Mouse (Mus musculus): ENCODE measurements around the gene Sowahd. TPM values are rescaled to one million over a fixed set of nuclear protein-coding genes. Genes with fewer than 3 reads are reported as not detected.

The Sowahd gene
- polyA plus RNA-seq, 1 experiment from 2014 or later, result not detected

GRCm38 (mm10) chrX:37028378-37028777 is 20.3 kb upstream of the Sowahd start:
- Histone ChIP-seq H3K4me3 (replicated peaks; ENCODE audit: low read depth, low read length) (no peak overlapping the region), H3K36me3 (ENCODE audit: insufficient read depth, low read length) (no peaks in the 10 kb centered on the region), H3K27me3 (ENCODE audit: insufficient read depth, low read length) (no peaks in the 10 kb centered on the region), H3K9me3 (replicated peaks; ENCODE audit: low read length) (no peaks in the 10 kb centered on the region), H3K4me1 (replicated peaks; ENCODE audit: insufficient read depth, low read length) (no peaks in the 10 kb centered on the region), H3K27ac (no peak overlapping the region), H3K4me2 (ENCODE audit: low read length) (no peak overlapping the region), H3K9ac (ENCODE audit: low read depth, low read length) (no peak overlapping the region)
- no peak for DNase-seq (ENCODE audit: low spot score)
- 45% methylated on average over 3 of the region's 3 CpGs for WGBS
- no peak for TF ChIP-seq CTCF (IDR thresholded peaks at IDR 0.05; ENCODE audit: low read depth)
- no peak for ATAC-seq (replicated peaks; ENCODE audit: low FRiP score, low read depth)

- 27% methylated on average over 9 of the region's 9 CpGs for WGBS
Measured at GRCm38 (mm10) chrX:37042726-37043125, 5.9 kb upstream of the Sowahd start.

DNA sequence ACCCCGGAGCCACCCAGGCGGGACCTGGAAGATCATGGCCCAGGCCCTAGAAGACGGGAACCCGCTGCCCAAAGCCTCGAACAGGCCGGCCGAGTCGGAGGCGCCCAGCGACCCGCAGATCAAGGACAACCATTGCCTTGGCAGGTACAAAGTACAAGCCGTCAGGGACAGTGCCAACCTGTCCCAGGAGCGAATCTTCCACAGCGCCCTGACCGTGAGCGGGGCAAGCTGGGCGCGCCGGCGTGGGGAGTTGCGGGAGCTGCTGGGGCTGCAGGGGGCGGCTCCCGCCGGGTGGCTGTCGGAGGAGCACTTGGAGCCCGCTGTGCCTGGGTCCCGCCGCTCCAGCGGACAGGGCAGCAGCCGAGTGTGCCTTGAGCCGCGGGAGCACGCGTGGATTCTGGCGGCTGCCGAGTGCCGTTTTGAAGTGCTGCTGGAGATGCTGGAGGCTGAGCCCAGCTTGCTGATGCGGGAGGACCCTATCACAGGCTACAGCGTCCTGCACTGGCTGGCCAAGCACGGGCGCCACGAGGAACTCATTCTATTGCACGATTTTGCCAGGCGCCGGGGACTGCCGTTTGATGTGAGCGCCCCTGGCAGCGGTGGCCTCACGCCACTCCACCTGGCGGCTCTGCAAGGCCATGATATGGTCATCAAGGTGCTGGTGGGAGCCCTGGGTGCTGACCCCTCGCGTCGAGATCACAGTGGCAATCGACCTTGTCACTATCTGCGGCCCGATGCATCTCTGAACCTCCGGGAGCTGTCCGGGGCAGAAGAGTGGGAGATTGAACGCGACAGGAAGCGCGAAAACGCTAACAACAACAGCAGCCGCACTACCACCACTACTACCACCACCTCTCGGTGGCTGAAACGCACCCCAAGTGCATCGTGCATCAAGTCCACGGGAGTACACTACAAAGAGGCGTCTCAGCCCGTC is 512 bp downstream of the Sowahd start:
- Histone ChIP-seq H3K36me3 (ENCODE audit: insufficient read depth, low read length) (no peaks in the 10 kb centered on the region), H3K4me1 (replicated peaks; ENCODE audit: insufficient read depth, low read length) (no peaks in the 10 kb centered on the region; the same call in 1 of the 2 replicates), H3K9ac (ENCODE audit: low read depth, low read length) (no peak overlapping the region), H3K27ac (no peak overlapping the region), H3K4me2 (ENCODE audit: low read length) (peak overlapping the region; percentile 57), H3K9me3 (replicated peaks; ENCODE audit: low read length) (no peaks in the 10 kb centered on the region), H3K4me3 (replicated peaks; ENCODE audit: low read depth, low read length) (peak overlapping the region; percentile 26), H3K27me3 (ENCODE audit: insufficient read depth, low read length) (peaks cover 6% of the 10 kb centered on the region; the same call in 1 of the 2 replicates)
- ATAC-seq (replicated peaks; ENCODE audit: low FRiP score, low read depth) (no peak), DNase-seq (ENCODE audit: low spot score) (no peak)
- TF ChIP-seq CTCF (IDR thresholded peaks at IDR 0.05; ENCODE audit: low read depth), result no peak
- WGBS, result 29% methylated on average over 64 of the region's 70 CpGs

More at GRCm38 (mm10) chrX:37042726-37043125, 5.9 kb upstream of the Sowahd start:
- no peak overlapping the region for H3K4me3 ChIP-seq (replicated peaks; ENCODE audit: low read depth, low read length)
- no peaks in the 10 kb centered on the region for H3K36me3 ChIP-seq (ENCODE audit: insufficient read depth, low read length)
- no peak overlapping the region for H3K9ac ChIP-seq (ENCODE audit: low read depth, low read length)
- H3K27me3 ChIP-seq (ENCODE audit: insufficient read depth, low read length), result peaks cover 4% of the 10 kb centered on the region; the same call in 1 of the 2 replicates
- DNase-seq (ENCODE audit: low spot score) (peak; percentile 34), ATAC-seq (replicated peaks; ENCODE audit: low FRiP score, low read depth) (no peak)
- H3K4me1 ChIP-seq (replicated peaks; ENCODE audit: insufficient read depth, low read length), result no peaks in the 10 kb centered on the region
- no peaks in the 10 kb centered on the region for H3K9me3 ChIP-seq (replicated peaks; ENCODE audit: low read length)
- no peak overlapping the region for H3K27ac ChIP-seq
- TF ChIP-seq CTCF (IDR thresholded peaks at IDR 0.05; ENCODE audit: low read depth), result peak; percentile 67
- H3K4me2 ChIP-seq (ENCODE audit: low read length), result no peak overlapping the region

GRCm38 (mm10) chrX:37063902-37064301 is 15.3 kb downstream of the Sowahd start:
- H3K4me2 ChIP-seq (ENCODE audit: low read length), result no peak overlapping the region
- ATAC-seq (replicated peaks; ENCODE audit: low FRiP score, low read depth), result no peak
- no peak overlapping the region for H3K27ac ChIP-seq
- no peak overlapping the region for H3K4me3 ChIP-seq (replicated peaks; ENCODE audit: low read depth, low read length)
- H3K4me1 ChIP-seq (replicated peaks; ENCODE audit: insufficient read depth, low read length), result no peaks in the 10 kb centered on the region
- no peak for TF ChIP-seq CTCF (IDR thresholded peaks at IDR 0.05; ENCODE audit: low read depth)
- WGBS, result 80% methylated on average over 9 of the region's 9 CpGs
- no peaks in the 10 kb centered on the region for H3K9me3 ChIP-seq (replicated peaks; ENCODE audit: low read length)
- no peaks in the 10 kb centered on the region for H3K36me3 ChIP-seq (ENCODE audit: insufficient read depth, low read length)
- no peak overlapping the region for H3K9ac ChIP-seq (ENCODE audit: low read depth, low read length)
- no peaks in the 10 kb centered on the region for H3K27me3 ChIP-seq (ENCODE audit: insufficient read depth, low read length)
- no peak for DNase-seq (ENCODE audit: low spot score)

DNA sequence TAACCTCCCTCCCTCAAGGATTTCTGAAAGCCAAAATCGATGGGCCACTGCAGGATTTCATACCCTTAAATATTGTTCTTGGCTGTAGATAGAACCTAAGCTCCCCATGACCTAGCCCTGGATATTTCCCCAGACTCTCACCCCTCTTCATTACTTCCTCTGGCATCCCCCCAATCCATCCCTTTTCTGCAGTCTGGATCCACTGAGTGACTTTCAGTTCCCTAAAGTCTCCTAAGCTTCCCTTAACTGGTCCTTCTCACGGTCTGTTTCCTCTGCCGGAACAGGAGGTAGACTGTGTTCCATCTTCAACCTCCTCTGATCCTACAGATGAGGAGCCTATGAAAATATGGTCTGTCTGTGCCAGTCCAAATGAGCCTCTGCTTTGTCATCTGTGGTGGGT is 18.7 kb downstream of the Sowahd start:
- no peaks in the 10 kb centered on the region for H3K27me3 ChIP-seq (ENCODE audit: insufficient read depth, low read length)
- no peak for TF ChIP-seq CTCF (IDR thresholded peaks at IDR 0.05; ENCODE audit: low read depth)
- H3K4me1 ChIP-seq (replicated peaks; ENCODE audit: insufficient read depth, low read length), result no peaks in the 10 kb centered on the region
- DNase-seq (ENCODE audit: low spot score) (no peak), ATAC-seq (replicated peaks; ENCODE audit: low FRiP score, low read depth) (no peak)
- H3K9me3 ChIP-seq (replicated peaks; ENCODE audit: low read length), result no peaks in the 10 kb centered on the region
- 79% methylated on average over 3 of the region's 3 CpGs for WGBS
- H3K27ac ChIP-seq, result no peak overlapping the region
- no peak overlapping the region for H3K4me3 ChIP-seq (replicated peaks; ENCODE audit: low read depth, low read length)
- no peak overlapping the region for H3K4me2 ChIP-seq (ENCODE audit: low read length)
- no peaks in the 10 kb centered on the region for H3K36me3 ChIP-seq (ENCODE audit: insufficient read depth, low read length)
- no peak overlapping the region for H3K9ac ChIP-seq (ENCODE audit: low read depth, low read length)

DNA sequence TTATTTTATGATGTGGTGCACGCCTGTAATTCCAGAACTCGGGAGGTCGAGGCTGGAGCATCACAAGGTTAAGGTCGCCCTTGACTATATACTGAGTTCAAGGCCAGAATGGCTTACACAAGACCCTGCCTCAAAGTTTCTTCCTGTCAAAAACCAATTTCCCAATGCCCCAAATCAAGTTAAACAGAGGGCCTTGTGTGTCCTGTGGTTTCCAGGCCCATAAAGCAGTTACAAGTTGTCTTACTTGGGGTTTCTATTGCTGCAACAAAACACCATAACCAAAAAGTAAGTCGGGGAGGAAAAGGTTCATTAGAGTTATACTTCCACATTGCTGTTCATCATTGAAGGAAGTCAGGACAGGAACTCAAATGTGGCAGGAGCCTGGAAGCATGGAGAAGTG is 20.1 kb downstream of the Sowahd start:
- 80% methylated on average over 5 of the region's 5 CpGs for WGBS
- no peaks in the 10 kb centered on the region for H3K4me1 ChIP-seq (replicated peaks; ENCODE audit: insufficient read depth, low read length)
- DNase-seq (ENCODE audit: low spot score) (no peak), ATAC-seq (replicated peaks; ENCODE audit: low FRiP score, low read depth) (no peak)
- no peak overlapping the region for H3K9ac ChIP-seq (ENCODE audit: low read depth, low read length)
- H3K36me3 ChIP-seq (ENCODE audit: insufficient read depth, low read length), result no peaks in the 10 kb centered on the region
- no peak overlapping the region for H3K4me3 ChIP-seq (replicated peaks; ENCODE audit: low read depth, low read length)
- TF ChIP-seq CTCF (IDR thresholded peaks at IDR 0.05; ENCODE audit: low read depth), result no peak
- no peaks in the 10 kb centered on the region for H3K27me3 ChIP-seq (ENCODE audit: insufficient read depth, low read length)
- H3K9me3 ChIP-seq (replicated peaks; ENCODE audit: low read length), result no peaks in the 10 kb centered on the region
- H3K27ac ChIP-seq, result no peak overlapping the region
- H3K4me2 ChIP-seq (ENCODE audit: low read length), result no peak overlapping the region

Measured in kidney, postnatal 0 days (tissue).